Mouse (Mus musculus) MEL (cell line): ENCODE results near the gene Fam129a. TPM values are rescaled to one million over a fixed set of nuclear protein-coding genes. Genes with fewer than 3 reads are reported as not detected.

ENCODE experiments used
- DNase-seq: peaks from one replicate; pipeline ENCODE4 v3.0.0; 2011; ENCODE audit warnings: low read depth, low spot score
- H3K27ac ChIP-seq: 2 replicates; pipeline ENCODE4 v1.5.1; 2012; ENCODE audit warnings: low read depth, mild to moderate bottlenecking, control low read depth, low read length, moderate library complexity; ENCODE audit not compliant: control insufficient read depth
- H3K27me3 ChIP-seq, 2 experiments: fragments of 150-350 bp in 1 of 2; sonication (generic) in 1 of 2; 2 replicates each; pipeline ENCODE4 v1.6.1; 2012; ENCODE audit warnings: low read length in 2 of 2, mild to moderate bottlenecking in 2 of 2, improper control_type of control experiment in 1 of 2, moderate library complexity in 1 of 2; ENCODE audit not compliant: insufficient read depth in 2 of 2, control insufficient read depth in 1 of 2
- H3K36me3 ChIP-seq, 2 experiments: 2 replicates each; pipeline ENCODE4 v1.6.1; 2012 to 2014; ENCODE audit warnings: low read length in 2 of 2, improper control_type of control experiment in 1 of 2, inconsistent platforms in 1 of 2, mild to moderate bottlenecking in 1 of 2; ENCODE audit not compliant: insufficient read depth in 2 of 2, control insufficient read depth in 1 of 2
- H3K4me1 ChIP-seq, 2 experiments: fragments of 150-350 bp in 1 of 2; sonication (generic) in 1 of 2; 2 replicates each; pipeline ENCODE4 v1.6.1; 2012; ENCODE audit warnings: low read length in 2 of 2, improper control_type of control experiment in 1 of 2, mild to moderate bottlenecking in 1 of 2; ENCODE audit not compliant: insufficient read depth in 2 of 2, control insufficient read depth in 1 of 2
- H3K4me3 ChIP-seq, 2 experiments: fragments of 150-350 bp in 1 of 2; sonication (generic) in 1 of 2; 2 replicates each; pipeline ENCODE4 v1.5.1; 2012; ENCODE audit warnings: low read depth in 2 of 2, low read length in 2 of 2, mild to moderate bottlenecking in 2 of 2, moderate library complexity in 2 of 2, control low read depth in 1 of 2, improper control_type of control experiment in 1 of 2; ENCODE audit not compliant: control insufficient read depth in 1 of 2, insufficient read depth in 1 of 2
- H3K79me2 ChIP-seq: 2 replicates; pipeline ENCODE4 v1.6.1; 2012; ENCODE audit warnings: mild to moderate bottlenecking, low read length, moderate library complexity; ENCODE audit not compliant: control insufficient read depth, poor library complexity, insufficient read depth
- H3K9ac ChIP-seq: 2 replicates; pipeline ENCODE4 v1.6.1; 2012; ENCODE audit warnings: low read depth, mild to moderate bottlenecking, control low read depth, low read length, moderate library complexity; ENCODE audit not compliant: control insufficient read depth, poor library complexity, severe bottlenecking
- H3K9me3 ChIP-seq: fragments of 150-350 bp; sonication (generic); replicated peaks from 2 replicates; pipeline ENCODE4 v1.6.1; 2012; ENCODE audit warnings: mild to moderate bottlenecking, low read length, improper control_type of control experiment, moderate library complexity; ENCODE audit not compliant: insufficient read depth
- BHLHE40 ChIP-seq: IDR thresholded peaks from 2 replicates; pipeline ENCODE4 v1.6.1; 2012; ENCODE audit warnings: low read depth, mild to moderate bottlenecking, inconsistent platforms, low read length, improper control_type of control experiment, borderline replicate concordance
- CHD1 ChIP-seq: IDR thresholded peaks from 2 replicates; pipeline ENCODE4 v1.6.1; 2012; ENCODE audit warnings: low read depth, mild to moderate bottlenecking, inconsistent platforms, low read length, improper control_type of control experiment
- CHD2 ChIP-seq: IDR thresholded peaks from 2 replicates; pipeline ENCODE4 v1.6.1; 2011; ENCODE audit warnings: low read length, improper control_type of control experiment
- CTCF ChIP-seq, 3 experiments: IDR thresholded peaks in 2 of 3; conservative IDR thresholded peaks in 1 of 3; 2 replicates each; pipeline ENCODE4 v1.5.1; 2011 to 2012; ENCODE audit warnings: low read length in 3 of 3, low read depth in 2 of 3, mild to moderate bottlenecking in 2 of 3, improper control_type of control experiment in 1 of 3, inconsistent platforms in 1 of 3, mixed read lengths in 1 of 3, moderate library complexity in 1 of 3; ENCODE audit not compliant: control insufficient read depth in 1 of 3, insufficient read depth in 1 of 3, poor library complexity in 1 of 3, severe bottlenecking in 1 of 3
- E2F4 ChIP-seq: IDR thresholded peaks from 2 replicates; pipeline ENCODE4 v1.6.1; 2011; ENCODE audit warnings: low read depth, low read length, improper control_type of control experiment, borderline replicate concordance
- ELF1 ChIP-seq: IDR thresholded peaks from 2 replicates; pipeline ENCODE4 v1.6.1; 2014; ENCODE audit warnings: low read depth, mild to moderate bottlenecking, inconsistent platforms, low read length, improper control_type of control experiment, moderate library complexity
- EP300 ChIP-seq, 2 experiments: IDR thresholded peaks; 2 replicates each; pipeline ENCODE4 v1.6.1; 2011; ENCODE audit warnings: improper control_type of control experiment in 2 of 2, low read length in 2 of 2, low read depth in 1 of 2, mild to moderate bottlenecking in 1 of 2
- GABPA ChIP-seq: IDR thresholded peaks from 2 replicates; pipeline ENCODE4 v1.6.1; 2012; ENCODE audit warnings: low read depth, mild to moderate bottlenecking, inconsistent platforms, low read length, improper control_type of control experiment, moderate library complexity
- HCFC1 ChIP-seq: IDR thresholded peaks from 2 replicates; pipeline ENCODE4 v1.6.1; 2012; ENCODE audit warnings: low read depth, mild to moderate bottlenecking, inconsistent platforms, low read length, improper control_type of control experiment, moderate library complexity
- MAX ChIP-seq: IDR thresholded peaks from 2 replicates; pipeline ENCODE4 v1.6.1; 2011; ENCODE audit warnings: low read length, improper control_type of control experiment
- MYC ChIP-seq: IDR thresholded peaks from 2 replicates; pipeline ENCODE4 v1.6.1; 2011; ENCODE audit warnings: low read depth, mild to moderate bottlenecking, low read length, improper control_type of control experiment, moderate library complexity
- NRF1 ChIP-seq: IDR thresholded peaks from 2 replicates; pipeline ENCODE4 v1.6.1; 2014; ENCODE audit warnings: low read depth, mild to moderate bottlenecking, inconsistent platforms, low read length, improper control_type of control experiment, moderate library complexity; ENCODE audit not compliant: poor library complexity, insufficient read depth, severe bottlenecking
- POLR2AphosphoS5 ChIP-seq: IDR thresholded peaks from 2 replicates; pipeline ENCODE4 v1.6.1; 2012; ENCODE audit warnings: low read depth, borderline replicate concordance, mild to moderate bottlenecking, inconsistent platforms, low read length, moderate library complexity, mixed read lengths
- SIN3A ChIP-seq: IDR thresholded peaks from 2 replicates; pipeline ENCODE4 v1.6.1; 2012; ENCODE audit warnings: low read length, improper control_type of control experiment, inconsistent platforms
- TBP ChIP-seq: IDR thresholded peaks from 2 replicates; pipeline ENCODE4 v1.8.0; 2011; ENCODE audit warnings: low read depth, low read length, improper control_type of control experiment
- USF2 ChIP-seq, 2 experiments: IDR thresholded peaks; 2 replicates each; pipeline ENCODE4 v1.6.1; 2011 to 2012; ENCODE audit warnings: improper control_type of control experiment in 2 of 2, low read length in 2 of 2, borderline replicate concordance in 1 of 2, inconsistent platforms in 1 of 2, low read depth in 1 of 2, mild to moderate bottlenecking in 1 of 2; ENCODE audit not compliant: insufficient read depth in 1 of 2
- ZC3H11A ChIP-seq: IDR thresholded peaks from 2 replicates; pipeline ENCODE4 v1.6.1; 2012; ENCODE audit warnings: low read depth, mild to moderate bottlenecking, inconsistent platforms, low read length, improper control_type of control experiment
- ZMIZ1 ChIP-seq: IDR thresholded peaks from 2 replicates; pipeline ENCODE4 v1.6.1; 2012; ENCODE audit warnings: low read depth, mild to moderate bottlenecking, inconsistent platforms, low read length, improper control_type of control experiment, moderate library complexity
- ZNF384 ChIP-seq: IDR thresholded peaks from 2 replicates; pipeline ENCODE4 v1.6.1; 2012; ENCODE audit warnings: low read depth, mild to moderate bottlenecking, inconsistent platforms, low read length, improper control_type of control experiment
- polyA plus RNA-seq, 2 experiments: library from polyadenylated mRNA; stranded (reverse) in 1 of 2; unstranded in 1 of 2; fragments of >175 nt in 1 of 2; fragments of >200 nt in 1 of 2; gene quantifications; 2 replicates each; pipeline versions ENCODE4 v1.2.1 to v1.2.4; 2012; ENCODE audit warnings: low replicate concordance in 2 of 2, low read depth in 1 of 2; ENCODE audit not compliant: insufficient read length in 2 of 2, insufficient read depth in 1 of 2, missing spikeins in 1 of 2
- total RNA-seq: library from RNA; depleted of rRNA; stranded (reverse); fragments of 300-350 nt; gene quantifications from 2 replicates; pipeline ENCODE4 v1.2.3, GENCODE M21; 2012

Fam129a gene
- total and polyA plus RNA-seq, 3 experiments: 3.1 to 67.5 (median 8.8) TPM

DNA sequence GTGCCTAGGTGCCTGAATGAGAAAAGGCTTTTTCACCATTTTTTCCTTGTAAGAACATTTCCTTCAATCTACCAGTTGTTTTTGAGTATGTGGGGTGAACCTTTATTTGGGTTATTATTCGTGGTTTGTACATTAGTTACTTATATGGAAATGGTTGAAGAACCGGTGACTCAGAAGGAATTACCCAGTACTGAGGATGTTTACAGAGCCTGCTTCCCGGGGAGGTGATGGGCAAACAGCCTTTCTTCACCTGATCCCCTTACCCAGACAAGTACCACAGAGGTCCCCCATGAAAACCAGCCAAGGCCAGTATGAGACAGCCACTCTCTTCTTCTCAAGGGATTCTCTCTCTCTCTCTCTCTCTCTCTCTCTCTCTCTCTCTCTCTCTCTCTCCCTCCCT is 47.3 kb downstream of the Fam129a start:
- no peak for DNase-seq
- Histone ChIP-seq H3K9me3 (no peaks in the 10 kb centered on the region), H3K27me3 (no peaks in the 10 kb centered on the region), H3K79me2 (no peaks in the 10 kb centered on the region), H3K4me3 (no peak overlapping the region), H3K36me3 (peaks cover 0 to 44% of the 10 kb centered on the region in 2 experiments; a peak in 3 of 4 replicates), H3K9ac (no peak overlapping the region), H3K4me1 (peaks cover 12 to 32% of the 10 kb centered on the region in 2 experiments), H3K27ac (no peak overlapping the region)
- TF ChIP-seq SIN3A (no peak), GABPA (no peak), POLR2AphosphoS5 (no peak), CHD2 (no peak), ELF1 (no peak)

DNA sequence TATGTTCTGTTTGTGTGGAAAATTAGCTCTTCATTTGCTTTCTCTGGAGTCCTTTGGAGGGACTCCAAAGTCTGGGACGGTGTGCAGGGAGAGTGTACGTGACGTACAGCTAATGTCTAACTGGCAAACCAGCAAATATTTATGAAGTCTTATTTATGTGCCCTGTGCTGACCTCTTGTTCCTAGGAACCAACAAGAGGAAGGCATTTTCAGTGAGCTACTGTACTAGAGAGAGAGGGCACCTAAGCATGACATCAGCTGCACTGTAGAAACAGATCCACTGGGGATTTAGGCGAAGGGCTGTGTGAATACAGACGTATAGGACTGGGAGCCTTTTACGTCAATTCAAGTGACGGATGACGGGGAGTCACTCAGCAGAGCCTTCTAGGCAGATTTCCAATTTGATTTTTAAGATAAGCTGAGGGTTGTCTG is 48.3 kb downstream of the Fam129a start:
- H3K9me3 ChIP-seq: no peaks in the 10 kb centered on the region
- H3K9ac ChIP-seq: no peak overlapping the region
- no peak overlapping the region for H3K27ac ChIP-seq
- no peak for TF ChIP-seq NRF1
- TF ChIP-seq ZNF384: no peak
- TF ChIP-seq TBP: no peak
- TF ChIP-seq USF2 (IDR thresholded peaks at IDR 0.05; ENCODE audit: borderline replicate concordance in 1 of 2, insufficient read depth in 1 of 2, low read depth in 1 of 2, low read length in 2 of 2): no peak
- no peak for TF ChIP-seq CHD2
- no peak for TF ChIP-seq MAX
- no peak for TF ChIP-seq BHLHE40
- no peak for TF ChIP-seq ZC3H11A
- TF ChIP-seq CTCF (IDR thresholded peaks at IDR 0.05 in 2 of 3, conservative IDR thresholded peaks at IDR 0.05 in 1 of 3; ENCODE audit: control insufficient read depth in 1 of 3, insufficient read depth in 1 of 3, low read depth in 2 of 3, low read length in 3 of 3, poor library complexity in 1 of 3, severe bottlenecking in 1 of 3): no peak
- no peak overlapping the region for H3K4me3 ChIP-seq
- peaks cover 8 to 31% of the 10 kb centered on the region in 2 experiments for H3K4me1 ChIP-seq
- H3K27me3 ChIP-seq: no peaks in the 10 kb centered on the region
- DNase-seq: no peak
- H3K79me2 ChIP-seq: no peaks in the 10 kb centered on the region
- peaks cover 0 to 44% of the 10 kb centered on the region in 2 experiments; a peak in 3 of 4 replicates for H3K36me3 ChIP-seq

DNA sequence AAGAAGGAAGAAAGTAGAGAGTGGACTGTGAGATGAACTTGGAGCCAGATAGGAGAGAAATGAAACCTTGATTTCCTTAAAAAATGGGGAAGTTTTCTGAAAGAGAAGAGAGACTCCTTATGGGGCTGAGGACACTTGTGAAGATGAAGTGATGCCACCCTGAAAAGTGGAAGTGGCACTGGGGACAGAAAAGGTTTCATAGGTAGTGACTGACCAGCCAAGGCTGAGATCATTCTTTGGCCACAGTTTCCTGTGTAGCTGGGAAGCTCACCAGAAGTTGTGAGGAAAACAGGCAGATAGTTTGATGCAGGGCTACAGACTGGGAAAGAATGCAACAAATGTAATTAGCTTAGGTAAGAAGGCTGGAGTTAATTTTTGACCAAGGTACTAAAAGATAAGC is 49.7 kb downstream of the Fam129a start:
- H3K9me3 ChIP-seq: no peaks in the 10 kb centered on the region
- no peak overlapping the region for H3K9ac ChIP-seq
- no peaks in the 10 kb centered on the region for H3K79me2 ChIP-seq
- H3K36me3 ChIP-seq: peaks cover 0 to 38% of the 10 kb centered on the region in 2 experiments; a peak in 3 of 4 replicates
- peaks cover 11 to 28% of the 10 kb centered on the region in 2 experiments for H3K4me1 ChIP-seq
- no peaks in the 10 kb centered on the region for H3K27me3 ChIP-seq
- no peak overlapping the region for H3K4me3 ChIP-seq
- peak; percentile 32 for DNase-seq
- H3K27ac ChIP-seq: no peak overlapping the region
- TF ChIP-seq CHD2: no peak
- no peak for TF ChIP-seq GABPA
- TF ChIP-seq HCFC1: no peak
- TF ChIP-seq MYC: no peak
- no peak for TF ChIP-seq ZC3H11A
- no peak for TF ChIP-seq BHLHE40
- no peak for TF ChIP-seq ZMIZ1
- TF ChIP-seq CHD1: no peak
- no peak for TF ChIP-seq EP300 (IDR thresholded peaks at IDR 0.05; ENCODE audit: low read depth in 1 of 2, low read length in 2 of 2)
- TF ChIP-seq E2F4: no peak
- TF ChIP-seq CTCF (IDR thresholded peaks at IDR 0.05 in 2 of 3, conservative IDR thresholded peaks at IDR 0.05 in 1 of 3; ENCODE audit: control insufficient read depth in 1 of 3, insufficient read depth in 1 of 3, low read depth in 2 of 3, low read length in 3 of 3, poor library complexity in 1 of 3, severe bottlenecking in 1 of 3): no peak
